Mouse (Mus musculus) C2C12 (cell line): ENCODE data around the gene Cped1. TPM values are rescaled to one million over a fixed set of nuclear protein-coding genes. Genes with fewer than 3 reads are reported as not detected.

Experiments
- H3K27me3 ChIP-seq: one replicate; pipeline ENCODE4 v1.6.1; 2011; ENCODE audit not compliant: control insufficient read depth, insufficient read depth, insufficient read length
- H3K36me3 ChIP-seq: one replicate; pipeline ENCODE4 v1.6.1; 2011; ENCODE audit not compliant: control insufficient read depth, insufficient read depth
- H3K4me3 ChIP-seq: one replicate; pipeline ENCODE4 v1.5.1; 2011; ENCODE audit warnings: mild to moderate bottlenecking, control low read depth; ENCODE audit not compliant: poor library complexity, insufficient read depth, severe bottlenecking
- H3K79me2 ChIP-seq: one replicate; pipeline ENCODE4 v1.6.1; 2011; ENCODE audit not compliant: control insufficient read depth, insufficient read depth
- H3K79me3 ChIP-seq: one replicate; pipeline ENCODE4 v1.6.1; 2011; ENCODE audit warnings: low read depth, control low read depth
- H3ac ChIP-seq: one replicate; pipeline ENCODE3; 2011; ENCODE audit warnings: low read depth; ENCODE audit not compliant: control insufficient read depth, insufficient read length
- CEBPB ChIP-seq: IDR thresholded peaks from one replicate; pipeline ENCODE4 v1.6.1; 2011; ENCODE audit warnings: low read depth, mild to moderate bottlenecking, control low read depth, moderate library complexity
- CTCF ChIP-seq: IDR thresholded peaks from one replicate; pipeline ENCODE4 v1.5.1; 2011; ENCODE audit not compliant: control insufficient read depth, insufficient read depth, insufficient read length
- FOSL1 ChIP-seq: IDR thresholded peaks from one replicate; pipeline ENCODE4 v1.8.0; 2011; ENCODE audit warnings: mild to moderate bottlenecking, low read length; ENCODE audit not compliant: poor library complexity, insufficient read depth, severe bottlenecking
- MAX ChIP-seq: IDR thresholded peaks from one replicate; pipeline ENCODE4 v1.6.1; 2011; ENCODE audit warnings: mild to moderate bottlenecking, control low read depth
- MYOD1 ChIP-seq: IDR thresholded peaks from one replicate; pipeline ENCODE4 v1.6.1; 2011; ENCODE audit warnings: low read depth; ENCODE audit not compliant: control insufficient read depth, insufficient read length
- MYOG ChIP-seq: IDR thresholded peaks from one replicate; pipeline ENCODE4 v1.6.1; 2011; ENCODE audit not compliant: control insufficient read depth, insufficient read length; ENCODE audit errors: extremely low read depth
- USF1 ChIP-seq: IDR thresholded peaks from one replicate; pipeline ENCODE4 v1.6.1; 2011; ENCODE audit warnings: low read depth, mild to moderate bottlenecking, control low read depth, moderate library complexity
- polyA plus RNA-seq: library from polyadenylated mRNA; unstranded; fragments of >200 nt; fragmentation: generic; extraction: Trizol; gene quantifications from one replicate; pipeline ENCODE4 v1.2.1, GENCODE M21; 2012; ENCODE audit warnings: missing spikeins

The Cped1 gene
- polyA plus RNA-seq, 1 experiment = 1.2 TPM

DNA sequence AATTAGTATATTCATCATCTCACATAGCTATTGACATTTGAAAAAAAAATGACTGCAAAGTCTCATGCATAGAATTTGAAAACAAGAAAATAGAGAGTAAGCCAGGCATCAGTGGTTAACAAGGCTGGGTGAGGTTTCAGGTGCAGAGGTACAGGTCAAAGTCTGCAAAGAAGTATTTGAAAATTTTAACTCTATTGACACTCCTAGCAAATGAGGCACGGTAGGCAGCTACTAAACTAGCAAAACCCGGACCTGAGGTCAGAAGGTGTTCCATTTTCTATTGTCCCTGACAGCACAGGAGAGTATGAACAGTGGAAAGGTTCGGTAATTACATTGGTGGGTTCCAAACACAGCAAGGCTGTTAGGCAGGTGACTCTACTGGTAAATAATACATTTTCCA lies 212.9 kb downstream of the Cped1 start:
- no peaks in the 10 kb centered on the region for H3K27me3 ChIP-seq
- no peaks in the 10 kb centered on the region for H3K79me2 ChIP-seq
- no peak for TF ChIP-seq MYOD1
- TF ChIP-seq CTCF = no peak
- no peak for TF ChIP-seq USF1
- TF ChIP-seq CEBPB = no peak
- TF ChIP-seq MYOG = no peak
- TF ChIP-seq FOSL1 = no peak
- no peak for TF ChIP-seq MAX
- H3ac ChIP-seq = no peak overlapping the region
- H3K4me3 ChIP-seq = no peak overlapping the region
- no peaks in the 10 kb centered on the region for H3K36me3 ChIP-seq
- H3K79me3 ChIP-seq = no peaks in the 10 kb centered on the region

DNA sequence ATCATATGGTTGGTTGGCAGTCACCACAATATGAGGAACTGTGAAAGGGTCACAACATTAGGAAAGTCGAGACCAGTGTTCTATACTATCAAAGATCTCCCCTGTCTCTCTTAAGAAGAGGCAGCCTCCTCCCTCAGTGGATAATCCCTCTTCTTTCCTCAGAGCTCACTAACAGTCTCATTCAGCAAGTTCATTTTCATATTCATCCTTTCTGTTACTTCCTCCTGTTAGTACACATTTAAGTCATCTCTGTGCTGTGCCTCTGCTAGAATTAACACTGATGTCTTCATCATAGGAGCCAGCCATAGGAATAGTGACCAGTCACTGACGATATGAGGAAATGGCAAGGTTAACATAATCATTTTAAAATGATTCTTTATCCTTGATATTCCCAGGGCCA lies 213.8 kb downstream of the Cped1 start:
- Histone ChIP-seq H3K27me3 (no peaks in the 10 kb centered on the region), H3ac (no peak overlapping the region), H3K79me3 (no peaks in the 10 kb centered on the region), H3K36me3 (no peaks in the 10 kb centered on the region), H3K79me2 (no peaks in the 10 kb centered on the region), H3K4me3 (no peak overlapping the region)
- TF ChIP-seq FOSL1 = no peak
- TF ChIP-seq MYOG = no peak
- TF ChIP-seq MYOD1 = no peak
- no peak for TF ChIP-seq CTCF
- TF ChIP-seq USF1 = no peak
- TF ChIP-seq MAX = no peak
- no peak for TF ChIP-seq CEBPB

DNA sequence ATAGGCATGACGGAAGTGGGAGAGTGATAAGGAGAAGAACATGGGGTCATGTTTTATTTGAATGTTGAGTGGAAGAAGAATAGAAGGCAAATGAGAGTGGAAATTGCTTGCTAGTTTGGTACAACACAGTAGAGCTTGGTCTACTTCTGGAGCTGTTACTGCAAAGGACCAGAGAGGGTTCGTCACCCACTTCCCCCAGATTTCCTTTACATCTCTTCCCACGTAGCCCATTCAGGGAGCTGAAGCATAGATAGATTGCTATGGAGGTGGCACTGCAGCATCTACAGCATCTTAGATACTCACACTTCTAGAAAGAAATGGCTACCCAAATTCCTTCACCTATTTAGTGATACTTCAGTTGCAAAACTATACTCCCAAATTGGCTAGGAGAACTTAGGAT lies 214.4 kb downstream of the Cped1 start:
- H3ac ChIP-seq = no peak overlapping the region
- H3K79me3 ChIP-seq = no peaks in the 10 kb centered on the region
- no peaks in the 10 kb centered on the region for H3K27me3 ChIP-seq
- TF ChIP-seq CTCF (no peak), MYOD1 (no peak), CEBPB (no peak), MYOG (no peak), FOSL1 (no peak), MAX (no peak), USF1 (no peak)
- no peaks in the 10 kb centered on the region for H3K79me2 ChIP-seq
- H3K36me3 ChIP-seq = no peaks in the 10 kb centered on the region
- H3K4me3 ChIP-seq = no peak overlapping the region

DNA sequence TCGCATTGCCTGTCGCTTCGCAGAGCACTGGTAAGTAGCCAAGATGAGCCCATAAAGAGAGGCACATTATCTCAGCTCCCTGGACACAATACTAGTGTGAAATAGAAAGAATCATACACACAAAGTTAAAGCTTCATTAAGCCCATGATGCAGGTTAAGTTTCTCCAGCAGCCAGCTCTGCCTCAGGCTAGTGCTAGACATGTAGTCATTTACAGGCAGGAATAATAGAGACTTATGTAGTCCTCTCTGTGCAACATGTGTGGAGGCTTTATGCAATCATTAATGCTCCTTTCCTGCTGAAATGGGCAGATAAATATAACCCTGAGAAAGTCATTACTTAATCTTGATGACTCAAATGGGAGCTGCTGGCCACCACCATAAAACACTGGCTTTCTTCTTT lies 216.2 kb downstream of the Cped1 start:
- H3K4me3 ChIP-seq = no peak overlapping the region
- no peaks in the 10 kb centered on the region for H3K27me3 ChIP-seq
- no peaks in the 10 kb centered on the region for H3K36me3 ChIP-seq
- no peaks in the 10 kb centered on the region for H3K79me2 ChIP-seq
- TF ChIP-seq MAX (no peak), CEBPB (no peak), MYOD1 (no peak), USF1 (no peak), FOSL1 (no peak), MYOG (no peak), CTCF (no peak)
- H3ac ChIP-seq = no peak overlapping the region
- H3K79me3 ChIP-seq = no peaks in the 10 kb centered on the region

DNA sequence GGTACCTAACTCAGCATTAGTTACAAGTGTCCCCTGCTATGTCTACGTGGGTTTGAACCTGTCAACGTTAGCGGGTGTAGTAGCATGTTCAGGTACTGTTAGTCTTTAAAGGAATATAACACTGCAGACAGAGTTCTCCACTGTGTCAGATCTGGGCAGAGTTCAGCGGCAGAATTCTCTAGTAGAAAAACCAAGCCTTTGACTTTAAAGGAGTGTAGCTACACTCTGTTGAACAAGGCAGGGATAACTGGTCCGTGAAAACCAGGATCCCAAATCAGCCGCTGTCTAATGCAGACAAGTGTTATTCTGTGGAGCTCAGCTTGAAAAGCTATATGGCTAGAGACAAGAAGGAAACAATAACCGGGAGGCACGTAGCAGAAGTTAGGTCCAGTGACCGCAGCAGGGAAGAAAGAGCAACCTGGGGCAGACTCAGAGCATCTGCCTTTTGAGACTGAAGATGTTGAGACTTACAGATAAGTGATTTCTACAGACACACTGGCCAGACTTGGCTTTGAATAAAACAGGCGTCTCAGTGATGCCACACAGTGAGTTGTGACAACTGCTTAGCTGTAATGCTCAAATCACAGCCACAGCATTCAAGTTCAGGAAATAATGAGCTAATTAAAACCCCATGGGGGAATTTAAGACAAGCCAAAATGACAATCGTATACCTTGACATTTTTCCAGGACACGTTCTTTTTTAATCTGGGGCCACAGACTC lies 219.5 kb downstream of the Cped1 start:
- H3K27me3 ChIP-seq = no peaks in the 10 kb centered on the region
- no peaks in the 10 kb centered on the region for H3K79me2 ChIP-seq
- H3K79me3 ChIP-seq = no peaks in the 10 kb centered on the region
- no peaks in the 10 kb centered on the region for H3K36me3 ChIP-seq
- TF ChIP-seq FOSL1 (no peak), CEBPB (no peak), CTCF (no peak), USF1 (no peak), MYOD1 (no peak), MAX (no peak), MYOG (no peak)
- no peak overlapping the region for H3ac ChIP-seq
- no peak overlapping the region for H3K4me3 ChIP-seq

DNA sequence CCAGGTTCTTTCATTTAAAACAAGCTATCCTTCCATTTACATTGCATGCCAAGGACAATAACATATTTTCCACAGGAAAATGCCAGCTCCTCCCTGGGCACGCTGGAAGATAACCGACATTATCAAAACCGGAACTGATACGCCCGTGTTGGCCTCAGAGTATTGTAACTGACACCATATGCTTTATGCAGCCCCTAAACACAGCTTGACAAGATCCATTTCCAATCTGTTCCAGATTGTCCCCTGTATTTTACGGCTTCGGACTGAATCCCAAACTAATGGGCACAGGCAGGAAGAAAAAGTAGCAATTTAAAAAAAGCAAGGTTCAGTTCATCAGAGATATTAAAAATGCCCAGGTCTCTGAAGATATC lies 220.0 kb downstream of the Cped1 start:
- Histone ChIP-seq H3K4me3 (no peak overlapping the region), H3ac (no peak overlapping the region), H3K27me3 (no peaks in the 10 kb centered on the region), H3K36me3 (no peaks in the 10 kb centered on the region), H3K79me3 (no peaks in the 10 kb centered on the region), H3K79me2 (no peaks in the 10 kb centered on the region)
- TF ChIP-seq MAX (no peak), MYOG (no peak), MYOD1 (no peak), USF1 (no peak), CTCF (no peak), FOSL1 (no peak), CEBPB (no peak)
